Mouse (Mus musculus): ENCODE results near the gene Slc9a9. TPM values are rescaled to one million over a fixed set of nuclear protein-coding genes. Genes with fewer than 3 reads are reported as not detected.

Gene Slc9a9
- polyA plus RNA-seq, 1 experiment: 0.03 TPM

DNA sequence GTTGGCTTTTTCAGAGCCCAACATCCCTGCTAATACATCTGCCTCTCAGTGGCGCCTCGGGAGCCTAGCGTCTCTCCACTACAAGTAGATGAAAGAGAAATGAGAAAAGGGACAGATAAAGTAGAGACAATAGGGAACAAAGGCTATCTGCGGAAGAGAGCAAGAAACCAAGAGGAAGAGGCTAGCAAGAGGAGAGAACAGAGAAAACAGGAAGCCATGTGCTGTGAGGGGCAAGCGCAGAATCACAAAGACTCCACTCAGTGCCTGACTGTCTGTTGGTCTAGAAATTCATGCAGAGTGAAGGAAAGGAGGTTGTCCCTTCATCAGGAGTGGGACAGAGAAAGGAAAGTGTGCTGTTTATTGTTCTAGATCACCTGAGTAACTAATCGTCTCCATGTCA, 16.5 kb upstream of the Slc9a9 start:
- no peaks in the 10 kb centered on the region for H3K36me3 ChIP-seq (ENCODE audit: control insufficient read depth)
- no peaks in the 10 kb centered on the region for H3K4me1 ChIP-seq (ENCODE audit: control insufficient read depth)
- no peaks in the 10 kb centered on the region for H3K27me3 ChIP-seq (ENCODE audit: control insufficient read depth)
- no peaks in the 10 kb centered on the region; the same call in 1 of the 2 replicates for H3K9me3 ChIP-seq (ENCODE audit: control insufficient read depth, low read length)
- TF ChIP-seq GATA1 (IDR thresholded peaks at IDR 0.05; ENCODE audit: low read length) (no peak), TAL1 (IDR thresholded peaks at IDR 0.05; ENCODE audit: low read length) (no peak)
- H3K4me3 ChIP-seq (replicated peaks): no peak overlapping the region

DNA sequence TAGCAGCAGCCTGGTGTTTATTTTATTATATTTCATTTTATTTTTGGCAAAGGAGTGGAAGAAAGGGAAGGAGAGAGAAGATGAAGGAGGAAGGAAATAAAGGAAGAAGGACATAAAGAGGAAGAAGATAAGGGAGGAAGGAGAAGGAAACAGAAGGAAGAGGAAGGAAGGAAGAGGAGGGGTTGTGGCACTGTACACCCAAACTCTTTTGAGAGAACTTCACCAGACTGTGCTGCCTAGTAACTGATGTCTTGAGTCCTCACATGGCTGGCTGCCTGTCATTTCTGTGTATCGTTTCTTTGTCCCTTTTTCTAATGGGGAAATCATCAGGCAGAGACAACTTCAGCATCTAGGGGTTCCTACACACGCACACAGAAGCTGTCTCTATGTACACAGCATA, 15.9 kb upstream of the Slc9a9 start:
- Histone ChIP-seq H3K4me3 (replicated peaks) (no peak overlapping the region), H3K4me1 (ENCODE audit: control insufficient read depth) (no peaks in the 10 kb centered on the region), H3K9me3 (ENCODE audit: control insufficient read depth, low read length) (no peaks in the 10 kb centered on the region; the same call in 1 of the 2 replicates), H3K27me3 (ENCODE audit: control insufficient read depth) (no peaks in the 10 kb centered on the region), H3K36me3 (ENCODE audit: control insufficient read depth) (no peaks in the 10 kb centered on the region)
- TF ChIP-seq TAL1 (IDR thresholded peaks at IDR 0.05; ENCODE audit: low read length) (no peak), GATA1 (IDR thresholded peaks at IDR 0.05; ENCODE audit: low read length) (no peak)

GRCm38 (mm10) chr9:94656265-94656664, 13.4 kb upstream of the Slc9a9 start:
- Histone ChIP-seq H3K9me3 (ENCODE audit: control insufficient read depth, low read length) (no peaks in the 10 kb centered on the region; the same call in 1 of the 2 replicates), H3K36me3 (ENCODE audit: control insufficient read depth) (no peaks in the 10 kb centered on the region), H3K27me3 (ENCODE audit: control insufficient read depth) (no peaks in the 10 kb centered on the region), H3K4me1 (ENCODE audit: control insufficient read depth) (no peaks in the 10 kb centered on the region), H3K4me3 (replicated peaks) (no peak overlapping the region)
- TF ChIP-seq GATA1 (IDR thresholded peaks at IDR 0.05; ENCODE audit: low read length): no peak

GRCm38 (mm10) chr9:94659401-94660152, 10.1 kb upstream of the Slc9a9 start:
- TF ChIP-seq TAL1 (IDR thresholded peaks at IDR 0.05; ENCODE audit: low read length): no peak
- 0 out of 2 replicates have a peak, but pooled peaks have one; percentile 11 for TF ChIP-seq GATA1 (IDR thresholded peaks at IDR 0.05; ENCODE audit: low read length)
- Histone ChIP-seq H3K27me3 (ENCODE audit: control insufficient read depth) (no peaks in the 10 kb centered on the region), H3K4me3 (replicated peaks) (no peak overlapping the region), H3K4me1 (ENCODE audit: control insufficient read depth) (no peaks in the 10 kb centered on the region), H3K36me3 (ENCODE audit: control insufficient read depth) (no peaks in the 10 kb centered on the region), H3K9me3 (ENCODE audit: control insufficient read depth, low read length) (no peaks in the 10 kb centered on the region)

GRCm38 (mm10) chr9:94661768-94662167, 7.9 kb upstream of the Slc9a9 start:
- no peak for TF ChIP-seq GATA1 (IDR thresholded peaks at IDR 0.05; ENCODE audit: low read length)
- no peak for TF ChIP-seq TAL1 (IDR thresholded peaks at IDR 0.05; ENCODE audit: low read length)
- no peak overlapping the region for H3K4me3 ChIP-seq (replicated peaks)
- no peaks in the 10 kb centered on the region for H3K27me3 ChIP-seq (ENCODE audit: control insufficient read depth)
- no peaks in the 10 kb centered on the region for H3K4me1 ChIP-seq (ENCODE audit: control insufficient read depth)
- H3K9me3 ChIP-seq (ENCODE audit: control insufficient read depth, low read length): no peaks in the 10 kb centered on the region
- no peaks in the 10 kb centered on the region for H3K36me3 ChIP-seq (ENCODE audit: control insufficient read depth)

- H3K27me3 ChIP-seq (ENCODE audit: control insufficient read depth): peaks cover 4% of the 10 kb centered on the region
- TF ChIP-seq TAL1 (IDR thresholded peaks at IDR 0.05; ENCODE audit: low read length): no peak
- no peak for TF ChIP-seq GATA1 (IDR thresholded peaks at IDR 0.05; ENCODE audit: low read length)
- peaks cover 3% of the 10 kb centered on the region for H3K4me1 ChIP-seq (ENCODE audit: control insufficient read depth)
- H3K36me3 ChIP-seq (ENCODE audit: control insufficient read depth): no peaks in the 10 kb centered on the region
- H3K9me3 ChIP-seq (ENCODE audit: control insufficient read depth, low read length): no peaks in the 10 kb centered on the region
- H3K4me3 ChIP-seq (replicated peaks): no peak overlapping the region
These were observed 4.5 kb upstream of the Slc9a9 start for GRCm38 (mm10) chr9:94665248-94665647.

DNA sequence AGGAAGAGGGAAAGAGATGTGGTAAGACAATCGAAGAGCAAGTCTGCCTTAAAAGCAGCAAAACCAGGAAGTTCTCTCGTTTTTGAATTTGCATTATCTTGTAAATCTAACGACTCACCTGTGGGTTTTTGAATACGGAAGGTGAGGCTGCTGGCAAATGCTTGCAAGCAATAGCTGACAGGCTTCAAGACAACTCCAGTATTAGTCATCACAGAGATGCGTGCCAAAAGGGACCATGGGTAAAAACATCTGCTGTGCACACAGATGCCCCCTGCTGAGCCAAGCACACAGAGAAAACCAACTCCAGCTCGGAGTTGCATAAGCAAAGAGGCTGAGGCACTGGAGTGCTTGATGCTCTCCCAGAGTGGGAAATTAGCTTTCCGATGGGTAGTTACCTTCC, 1.1 kb upstream of the Slc9a9 start:
- H3K4me3 ChIP-seq (replicated peaks): no peak overlapping the region
- TF ChIP-seq TAL1 (IDR thresholded peaks at IDR 0.05; ENCODE audit: low read length) (no peak), GATA1 (IDR thresholded peaks at IDR 0.05; ENCODE audit: low read length) (no peak)

DNA sequence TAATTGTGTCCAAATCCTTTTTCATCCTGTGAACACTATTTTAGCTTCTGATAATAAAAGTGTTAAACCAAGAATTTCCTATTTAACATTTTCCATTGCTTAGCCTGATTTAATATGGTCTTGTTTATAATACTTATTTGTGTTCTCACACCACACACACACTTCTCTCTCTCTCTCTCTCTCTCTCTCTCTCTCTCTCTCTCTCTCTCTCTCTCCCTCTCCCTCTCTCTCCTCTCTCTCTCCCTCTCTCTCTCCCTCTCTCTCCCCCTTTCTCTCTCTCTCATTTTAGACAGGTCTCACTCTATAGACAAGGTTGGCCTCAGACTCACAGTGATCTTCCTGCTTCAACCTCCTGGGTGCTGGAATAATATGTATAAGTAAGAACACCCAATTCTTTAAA, 995 bp downstream of the Slc9a9 start:
- TF ChIP-seq TAL1 (IDR thresholded peaks at IDR 0.05; ENCODE audit: low read length): no peak
- no peak for TF ChIP-seq GATA1 (IDR thresholded peaks at IDR 0.05; ENCODE audit: low read length)

More for the DNA sequence above, 1.1 kb upstream of the Slc9a9 start:
- no peaks in the 10 kb centered on the region for H3K9me3 ChIP-seq (ENCODE audit: control insufficient read depth, low read length)
- H3K4me1 ChIP-seq (ENCODE audit: control insufficient read depth): peaks cover 4% of the 10 kb centered on the region
- H3K27me3 ChIP-seq (ENCODE audit: control insufficient read depth): peaks cover 7% of the 10 kb centered on the region
- H3K36me3 ChIP-seq (ENCODE audit: control insufficient read depth): no peaks in the 10 kb centered on the region

GRCm38 (mm10) chr9:94674704-94675103, 5.0 kb downstream of the Slc9a9 start:
- Histone ChIP-seq H3K4me1 (ENCODE audit: control insufficient read depth) (peaks cover 4% of the 10 kb centered on the region), H3K9me3 (ENCODE audit: control insufficient read depth, low read length) (no peaks in the 10 kb centered on the region), H3K36me3 (ENCODE audit: control insufficient read depth) (no peaks in the 10 kb centered on the region), H3K27me3 (ENCODE audit: control insufficient read depth) (peaks cover 5% of the 10 kb centered on the region), H3K4me3 (replicated peaks) (no peak overlapping the region)
- TF ChIP-seq GATA1 (IDR thresholded peaks at IDR 0.05; ENCODE audit: low read length): no peak
- TF ChIP-seq TAL1 (IDR thresholded peaks at IDR 0.05; ENCODE audit: low read length): no peak

More for the DNA sequence above, 995 bp downstream of the Slc9a9 start:
- Histone ChIP-seq H3K4me3 (replicated peaks) (no peak overlapping the region), H3K9me3 (ENCODE audit: control insufficient read depth, low read length) (no peaks in the 10 kb centered on the region), H3K27me3 (ENCODE audit: control insufficient read depth) (peaks cover 7% of the 10 kb centered on the region), H3K4me1 (ENCODE audit: control insufficient read depth) (peaks cover 4% of the 10 kb centered on the region), H3K36me3 (ENCODE audit: control insufficient read depth) (no peaks in the 10 kb centered on the region)
